Mouse (Mus musculus): ENCODE data around the gene Slc9a3.
A peak's percentile ranks its signal among the peaks of the same experiment; 100 is the strongest.

The Slc9a3 gene

GRCm38 (mm10) chr13:74144120-74144884, 23.0 kb downstream of the Slc9a3 start:
- DNase-seq (ENCODE audit: low read depth, low spot score), result no peak

GRCm38 (mm10) chr13:74145983-74146622, 24.8 kb downstream of the Slc9a3 start:
- DNase-seq (ENCODE audit: low read depth, low spot score), result no peak

GRCm38 (mm10) chr13:74147327-74147726, 26.1 kb downstream of the Slc9a3 start:
- DNase-seq (ENCODE audit: low read depth, low spot score), result no peak

GRCm38 (mm10) chr13:74166348-74167056, 45.2 kb downstream of the Slc9a3 start:
- no peak for DNase-seq (ENCODE audit: low read depth, low spot score)

GRCm38 (mm10) chr13:74167057-74167413, 45.8 kb downstream of the Slc9a3 start:
- DNase-seq (ENCODE audit: low read depth, low spot score), result no peak

- DNase-seq (ENCODE audit: low read depth, low spot score), result no peak
Observed at GRCm38 (mm10) chr13:74167492-74167891, 46.2 kb downstream of the Slc9a3 start.

GRCm38 (mm10) chr13:74169446-74170164, 48.3 kb downstream of the Slc9a3 start:
- DNase-seq (ENCODE audit: low read depth, low spot score), result peak; percentile 53

- DNase-seq (ENCODE audit: low read depth, low spot score), result no peak
Observed at GRCm38 (mm10) chr13:74172036-74172435, 50.8 kb downstream of the Slc9a3 start.

- no peak for DNase-seq (ENCODE audit: low read depth, low spot score)
Observed at GRCm38 (mm10) chr13:74183011-74183695, 61.9 kb downstream of the Slc9a3 start.

- DNase-seq (ENCODE audit: low read depth, low spot score), result no peak
Observed at GRCm38 (mm10) chr13:74192613-74193012, 71.4 kb downstream of the Slc9a3 start.

GRCm38 (mm10) chr13:74196451-74196850, 75.2 kb downstream of the Slc9a3 start:
- no peak for DNase-seq (ENCODE audit: low read depth, low spot score)

GRCm38 (mm10) chr13:74208317-74208985, 87.2 kb downstream of the Slc9a3 start, which contains the start of gene Exoc3:
TSS of gene Exoc3 (minus strand) at chr13:74208732.
- peak; percentile 80 for DNase-seq (ENCODE audit: low read depth, low spot score)

GRCm38 (mm10) chr13:74208986-74209345, 87.7 kb downstream of the Slc9a3 start:
- no peak for DNase-seq (ENCODE audit: low read depth, low spot score)

- DNase-seq (ENCODE audit: low read depth, low spot score), result no peak
Observed at GRCm38 (mm10) chr13:74218441-74218840, 97.2 kb downstream of the Slc9a3 start.
